Mouse (Mus musculus) kidney, postnatal 36 days (tissue): Measurements from ENCODE around the gene Stt3b.

Experiments used
- DNase-seq, 2 experiments: peaks; one replicate each; pipeline ENCODE4 v3.0.0; 2021 to 2022; ENCODE audit warnings: mixed read lengths in 2 of 2

Gene Stt3b

DNA sequence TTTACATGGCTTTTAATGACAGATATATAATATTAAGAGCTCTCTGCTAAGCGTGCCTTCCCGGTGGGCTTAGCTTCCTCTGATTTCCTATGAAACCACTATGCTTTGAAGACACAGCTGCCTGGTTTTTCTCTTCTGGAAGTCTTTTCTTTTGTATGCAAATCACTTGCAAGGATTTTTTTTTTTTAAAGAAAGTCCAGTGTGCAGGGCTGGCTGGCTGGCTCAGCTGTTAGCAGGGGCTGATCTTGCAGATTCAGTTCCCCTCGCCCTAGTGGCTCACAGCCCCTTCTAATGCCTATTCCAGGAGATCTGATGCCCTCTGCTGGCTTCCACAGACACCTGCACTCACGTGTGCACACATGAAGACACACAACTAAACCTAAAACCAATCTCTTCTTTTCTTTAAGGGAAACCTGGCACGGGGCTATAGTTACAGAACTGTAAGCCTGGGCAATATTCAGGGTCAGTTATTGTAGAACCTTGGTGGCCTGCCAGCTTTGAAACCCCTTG lies 96.4 kb downstream of the Stt3b start:
- no peak for DNase-seq

DNA sequence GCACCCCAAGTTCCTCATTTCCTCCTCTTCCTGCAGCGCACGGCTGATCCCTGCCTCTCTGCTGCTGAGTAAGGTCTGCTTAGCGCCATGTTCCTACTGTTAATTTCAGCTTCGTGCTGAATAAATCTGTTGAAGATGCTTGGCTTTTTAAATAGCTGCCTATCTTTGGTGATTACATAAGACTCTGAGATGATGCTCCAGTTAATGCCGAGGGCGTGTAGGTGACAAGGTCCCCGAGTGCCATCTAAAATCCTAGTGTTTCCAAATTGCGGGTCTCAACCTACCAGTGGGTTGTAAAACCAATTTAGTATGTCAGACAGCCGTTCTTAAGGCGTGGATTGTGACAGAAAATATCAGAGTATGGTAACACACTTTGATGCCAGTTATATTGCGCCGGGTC lies 99.7 kb downstream of the Stt3b start:
- DNase-seq: no peak

DNA sequence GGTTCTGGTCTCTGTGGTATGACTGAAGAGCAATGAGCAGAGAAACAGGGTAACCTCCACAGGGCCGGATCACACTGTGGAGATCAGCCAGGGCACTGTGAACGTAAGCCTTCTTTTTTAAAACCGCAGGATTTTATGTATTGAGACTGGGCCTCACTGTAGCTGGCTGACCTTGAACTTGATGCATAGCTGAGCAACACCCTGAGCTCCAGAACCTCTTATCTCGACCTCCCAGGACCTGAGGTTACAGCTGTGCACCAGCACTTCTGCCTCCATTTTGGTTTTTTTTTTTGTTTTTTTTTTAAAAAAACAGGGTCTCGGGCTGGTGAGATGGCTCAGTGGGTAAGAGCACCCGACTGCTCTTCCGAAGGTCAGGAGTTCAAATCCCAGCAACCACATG lies 100.5 kb downstream of the Stt3b start:
- DNase-seq: no peak

DNA sequence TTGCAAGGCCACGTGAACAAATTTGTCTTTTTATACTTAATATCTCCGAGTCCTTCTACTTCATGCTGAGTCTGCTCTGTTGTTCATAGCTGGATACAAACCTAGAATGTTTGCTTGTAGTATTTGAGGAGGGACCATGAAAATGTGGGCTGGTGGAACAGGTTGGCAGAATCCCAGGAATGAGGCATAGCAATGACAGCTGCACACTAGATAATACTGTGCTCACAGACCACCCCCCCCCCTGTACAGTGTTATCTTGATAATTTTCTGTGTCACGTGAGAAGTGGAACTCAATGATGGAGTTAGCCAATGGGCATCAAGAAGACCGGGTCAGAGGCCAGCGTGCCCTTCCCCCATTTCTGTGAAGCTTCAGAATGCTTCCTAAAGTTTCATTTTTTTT lies 104.0 kb downstream of the Stt3b start:
- DNase-seq: no peak

DNA sequence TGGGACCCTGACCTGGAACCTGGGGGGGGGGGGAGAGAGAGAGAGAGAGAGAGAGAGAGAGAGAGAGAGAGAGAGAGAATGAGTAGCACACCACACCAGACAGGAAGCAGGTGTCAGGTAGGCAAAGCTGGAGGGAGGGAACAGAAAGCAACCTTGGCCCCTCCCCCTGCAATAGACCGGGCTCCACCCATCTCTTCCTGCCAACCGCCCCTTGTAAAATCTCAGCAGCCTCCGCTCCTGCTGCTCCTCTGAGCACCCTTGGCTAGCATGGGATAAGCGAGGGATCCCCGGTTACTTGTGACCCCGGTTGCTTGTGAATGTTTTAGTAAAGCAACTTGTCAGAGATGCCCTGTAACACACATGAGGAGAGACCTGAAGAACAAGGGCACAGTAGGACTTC lies 104.7 kb downstream of the Stt3b start:
- peak in 1 of 2 experiments; percentile 22 for DNase-seq

DNA sequence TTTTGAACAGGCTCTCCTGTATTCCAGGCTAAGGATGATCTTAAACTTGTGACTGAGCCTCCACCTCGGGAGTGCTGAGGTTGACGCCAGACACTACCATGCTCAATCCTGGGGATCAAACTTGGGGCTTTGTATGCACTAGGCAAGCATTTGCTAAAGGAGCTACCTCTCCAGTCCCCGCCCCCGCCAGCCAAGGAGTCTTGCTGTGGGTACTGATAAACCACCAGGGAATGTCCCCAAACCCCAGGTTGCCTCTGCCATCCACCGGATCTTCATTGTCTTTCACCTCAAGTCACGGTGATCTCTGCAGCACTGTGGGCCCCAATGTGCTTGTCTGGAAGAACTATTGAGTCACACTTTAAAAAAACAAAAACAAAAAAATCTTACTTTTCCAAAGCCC lies 107.1 kb downstream of the Stt3b start:
- DNase-seq: no peak

DNA sequence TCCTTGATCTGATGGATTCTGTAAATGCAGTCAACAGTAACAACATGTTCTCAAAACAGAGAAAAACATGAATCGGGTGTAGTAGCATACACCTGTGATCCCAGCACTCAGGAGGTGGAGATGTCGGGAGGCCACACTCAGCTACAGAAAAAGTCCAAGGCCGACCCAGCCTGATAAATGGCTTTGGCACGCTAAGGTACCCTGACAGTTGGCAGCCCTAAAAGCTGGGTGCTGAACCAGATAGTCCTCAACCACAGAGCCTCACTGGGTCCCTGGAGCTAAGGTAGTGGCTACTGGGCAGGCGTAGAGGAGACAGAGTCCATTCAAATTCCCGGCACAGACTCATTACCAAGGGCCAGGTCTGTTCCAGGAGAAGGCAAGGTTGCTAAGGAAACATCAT lies 109.0 kb downstream of the Stt3b start:
- no peak for DNase-seq

DNA sequence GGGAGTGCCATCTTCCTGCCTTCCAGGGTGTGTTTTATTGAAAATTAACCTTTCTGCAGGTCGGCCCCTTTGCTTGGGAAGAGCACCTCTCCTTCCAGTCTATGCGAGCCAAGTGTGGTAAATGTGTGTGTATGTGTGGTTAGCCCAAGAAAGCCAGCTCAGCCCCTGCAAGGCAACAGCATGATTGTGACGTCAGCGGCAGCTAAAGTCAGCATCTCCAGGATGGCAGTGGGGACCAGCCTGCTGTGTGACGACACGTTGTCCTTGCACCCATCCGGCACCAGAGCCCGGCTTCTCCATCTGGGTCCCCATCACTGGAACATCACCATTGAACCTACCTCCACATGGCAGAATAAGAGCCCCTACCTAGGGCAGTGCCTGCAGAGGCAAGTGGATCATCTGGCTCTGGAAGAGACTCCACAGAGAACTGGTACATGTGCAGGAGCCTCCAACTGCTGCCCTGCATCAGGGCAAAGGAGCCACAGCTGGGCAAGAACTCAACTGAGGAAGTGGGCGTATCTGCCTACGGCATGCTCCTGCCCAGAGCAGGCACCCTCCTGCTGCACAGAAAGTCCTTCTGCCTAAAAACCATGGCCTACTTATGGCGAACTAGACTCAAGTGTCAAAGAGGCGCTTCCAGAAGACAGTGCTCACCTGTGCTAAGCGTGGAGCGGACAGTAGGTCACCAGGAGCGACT lies 109.9 kb downstream of the Stt3b start:
- no peak for DNase-seq

DNA sequence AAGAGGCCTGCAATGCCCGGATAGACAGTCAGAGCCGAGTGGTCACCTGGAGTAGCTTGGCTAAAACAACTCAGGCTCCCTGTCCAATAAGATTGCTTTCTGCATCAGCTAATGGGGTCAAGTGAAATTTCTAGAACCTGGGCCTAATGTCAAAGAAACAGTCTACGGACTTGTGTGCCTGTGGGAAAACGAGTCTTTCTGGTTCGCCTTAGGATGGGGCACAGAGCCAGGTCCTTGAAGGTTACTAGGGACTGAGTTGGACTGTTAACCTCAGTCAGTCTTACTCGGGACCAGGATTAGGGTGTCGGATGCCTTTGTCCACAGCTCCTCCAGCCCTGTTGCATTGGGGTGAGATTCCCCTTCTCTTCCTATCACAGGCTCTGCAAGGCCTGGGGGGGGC lies 113.1 kb downstream of the Stt3b start:
- DNase-seq: peak; percentile 7 to 27

DNA sequence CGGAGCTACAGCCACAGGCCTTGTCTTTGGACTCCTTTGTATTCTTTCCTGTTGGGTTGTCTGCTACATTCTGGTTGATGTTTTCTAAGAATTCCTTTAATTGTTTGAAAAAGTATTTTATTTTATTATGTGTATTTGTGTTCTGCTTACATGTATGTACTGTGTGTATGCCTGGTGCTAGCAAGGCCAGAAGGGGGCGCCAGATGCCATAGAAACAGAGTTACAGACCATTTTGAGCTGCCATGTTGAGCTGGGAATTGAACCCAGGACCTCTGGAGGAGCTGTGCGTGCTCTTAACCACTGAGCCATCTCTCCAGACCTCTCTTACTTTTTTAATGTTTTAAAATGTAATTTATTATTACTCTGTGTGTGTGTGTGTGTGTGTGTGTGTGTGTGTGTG lies 117.3 kb downstream of the Stt3b start:
- DNase-seq: no peak
